Mouse (Mus musculus) left cerebral cortex, postnatal 10 days (tissue): ENCODE results near the gene Srgap2. TPM values are rescaled to one million over a fixed set of nuclear protein-coding genes. Genes with fewer than 3 reads are reported as not detected.

Source experiments
- DNase-seq, 2 experiments: peaks; one replicate each; pipeline ENCODE4 v3.0.0; 2021 to 2022; ENCODE audit warnings: low spot score in 2 of 2, mixed read lengths in 1 of 2; ENCODE audit errors: extremely low spot score in 1 of 2
- intact Hi-C: fragments of 180-260 bp; cut with DNase I; formaldehyde crosslinking; loops from one replicate; pipeline ENCODE4 v1.15.1; 2025
- total RNA-seq, 2 experiments: library from RNA; stranded (reverse); gene quantifications; 2 replicates each; pipeline ENCODE4 v1.2.3; 2021

The Srgap2 gene
- total RNA-seq, 2 experiments from 2014 or later: 137 TPM

- DNase-seq: no peak
- intact Hi-C loops: no loop called here
Observed at GRCm38 (mm10) chr1:131318397-131318796, 208.8 kb downstream of the Srgap2 start.

- no peak for DNase-seq
- intact Hi-C loops: no loop called here
Observed at GRCm38 (mm10) chr1:131317625-131318024, 209.5 kb downstream of the Srgap2 start.

GRCm38 (mm10) chr1:131311284-131311683 lies 215.9 kb downstream of the Srgap2 start:
- DNase-seq: no peak
- intact Hi-C loops: no loop called here

GRCm38 (mm10) chr1:131310237-131310818 lies 216.8 kb downstream of the Srgap2 start:
- intact Hi-C loops: no loop called here
- no peak for DNase-seq

DNA sequence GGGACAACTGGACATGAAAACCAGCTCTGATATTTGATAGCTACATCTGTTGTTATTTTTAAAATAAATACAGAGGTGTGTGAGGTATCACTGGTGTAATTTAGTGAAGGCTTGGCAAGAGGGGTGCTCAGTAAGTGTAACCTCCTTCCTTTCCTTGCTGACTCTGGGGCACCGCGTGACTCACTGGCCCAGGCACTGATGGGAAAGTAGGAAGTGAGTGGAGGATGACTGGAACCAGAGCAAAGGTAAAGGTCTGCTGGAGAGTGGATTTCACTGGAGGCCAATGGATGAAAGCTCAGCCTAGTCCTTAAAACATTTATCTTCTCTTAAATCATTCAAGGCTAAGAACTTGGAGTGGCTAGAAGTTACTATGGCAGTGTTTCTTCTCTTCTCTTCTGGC lies 226.4 kb downstream of the Srgap2 start:
- intact Hi-C loops: no loop called here
- DNase-seq: no peak

DNA sequence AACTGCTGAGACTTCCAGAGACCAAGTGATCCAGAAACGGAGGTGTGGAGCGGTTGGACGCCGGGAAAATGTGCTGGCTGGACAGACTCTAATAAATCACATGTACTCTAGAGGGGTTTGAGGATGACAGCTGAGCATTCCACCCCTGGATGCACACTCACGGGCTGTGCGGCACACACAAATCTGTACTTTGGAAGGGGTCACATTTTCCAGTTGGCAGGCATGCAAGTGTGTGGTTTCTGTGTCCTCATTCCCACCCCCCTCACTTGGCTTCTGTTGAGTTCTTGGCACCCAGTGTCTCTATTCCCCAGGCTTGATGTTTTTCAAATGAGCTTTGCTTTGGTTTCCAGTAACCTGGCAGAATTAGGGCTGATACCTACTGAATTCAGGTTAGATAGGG lies 227.4 kb downstream of the Srgap2 start:
- no peak for DNase-seq

GRCm38 (mm10) chr1:131299240-131299639 lies 227.9 kb downstream of the Srgap2 start:
- intact Hi-C loops: loop anchor here (5.0 kb wide), 1 partner anchor 228 kb away; the partner anchor contains the start of genes Fam72a and Srgap2
- DNase-seq: no peak

More for the DNA sequence above, 227.4 kb downstream of the Srgap2 start:
- intact Hi-C loops: loop anchor here (5.0 kb wide), 1 partner anchor 228 kb away; the partner anchor contains the start of genes Fam72a and Srgap2

- no peak for DNase-seq
- intact Hi-C loops: loop anchor here (5.0 kb wide), 1 partner anchor 229 kb away; the partner anchor contains the start of genes Fam72a and Srgap2
Observed at GRCm38 (mm10) chr1:131298171-131298570, 229.0 kb downstream of the Srgap2 start.

DNA sequence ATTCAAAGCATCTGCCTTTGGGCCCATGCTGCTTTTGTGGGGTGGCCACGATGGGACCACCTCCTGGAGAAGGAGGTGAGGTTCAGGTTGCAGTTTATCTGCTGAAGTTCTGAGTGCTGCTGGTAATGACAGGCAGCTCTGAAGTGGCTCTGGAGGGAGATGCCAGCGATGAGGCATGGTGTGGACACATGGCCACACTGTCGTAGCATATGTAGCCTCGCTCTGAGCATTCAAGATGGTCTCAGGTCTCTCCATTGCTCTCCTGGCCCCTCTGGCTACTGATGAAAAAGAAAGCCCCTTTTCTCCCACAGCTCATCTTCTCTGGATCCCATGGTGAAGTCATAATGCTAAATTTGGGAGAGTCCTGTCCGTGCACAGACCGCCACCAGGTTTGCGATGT lies 230.4 kb downstream of the Srgap2 start:
- intact Hi-C loops: loop anchor here (5.0 kb wide), 1 partner anchor 231 kb away; the partner anchor contains the start of genes Fam72a and Srgap2
- no peak for DNase-seq

GRCm38 (mm10) chr1:131295200-131295599 lies 232.0 kb downstream of the Srgap2 start:
- intact Hi-C loops: loop anchor here (5.0 kb wide), 1 partner anchor 232 kb away; the partner anchor contains the start of genes Fam72a and Srgap2
- DNase-seq: no peak

DNA sequence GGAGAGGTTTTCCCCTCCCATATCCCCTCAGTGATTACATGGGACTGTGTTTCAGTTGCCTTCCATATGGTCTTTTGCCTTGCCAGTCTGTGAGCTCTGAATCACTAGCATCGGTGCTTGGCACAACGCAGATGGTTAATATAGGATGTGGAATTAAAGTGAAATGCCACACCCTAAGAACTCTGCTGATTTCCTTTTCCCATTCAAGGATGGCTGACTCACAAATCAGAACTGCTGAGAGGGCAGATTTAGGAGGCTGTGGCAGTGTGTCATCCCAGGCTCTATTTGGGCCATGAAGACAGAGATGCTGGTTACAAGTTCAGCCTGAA lies 233.3 kb downstream of the Srgap2 start:
- DNase-seq: peak in 1 of 2 experiments; percentile 44
- intact Hi-C loops: no loop called here

GRCm38 (mm10) chr1:131293221-131293921 lies 233.8 kb downstream of the Srgap2 start:
- intact Hi-C loops: no loop called here
- DNase-seq: no peak

DNA sequence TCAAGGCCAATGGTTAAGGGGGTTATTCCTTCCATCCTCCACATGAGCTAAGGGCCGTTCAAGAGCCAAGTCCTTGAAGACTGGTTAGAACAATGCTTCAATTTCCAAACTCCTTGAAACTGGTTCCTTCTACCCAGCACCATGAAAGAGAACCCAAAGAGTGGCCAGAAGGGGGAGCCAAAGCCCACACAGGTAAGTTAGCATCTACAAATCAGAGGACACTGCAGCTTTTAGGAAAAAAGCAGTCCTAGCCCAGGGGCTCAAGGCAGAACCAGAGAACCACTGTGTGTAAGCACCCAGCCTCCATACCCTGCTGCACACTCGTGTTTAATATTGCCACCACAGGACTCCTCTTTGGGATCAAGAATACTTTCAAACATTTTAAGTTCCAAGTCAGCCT lies 236.5 kb downstream of the Srgap2 start:
- intact Hi-C loops: no loop called here

GRCm38 (mm10) chr1:131288938-131289337 lies 238.2 kb downstream of the Srgap2 start:
- intact Hi-C loops: no loop called here
- DNase-seq: no peak

More for the DNA sequence above, 236.5 kb downstream of the Srgap2 start:
- no peak for DNase-seq

DNA sequence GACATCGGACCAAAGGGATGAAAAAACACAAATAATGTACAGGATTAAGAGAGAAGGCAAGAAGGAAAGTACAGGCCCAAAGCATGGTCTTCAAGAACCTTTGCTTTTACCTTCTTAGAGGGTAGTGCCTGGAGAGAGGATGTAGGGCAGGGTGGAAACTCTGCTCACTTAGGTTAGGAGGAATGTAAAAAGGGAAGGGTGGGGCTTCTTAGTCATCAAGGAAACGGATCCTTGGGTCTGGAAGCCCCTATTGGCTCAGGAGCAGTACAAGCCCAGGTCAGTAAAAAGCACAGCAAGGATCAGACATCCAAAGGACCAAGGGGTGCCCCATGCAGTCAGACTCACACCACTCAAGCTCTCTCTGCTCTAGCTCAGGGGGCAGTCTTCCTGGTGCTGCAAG lies 239.9 kb downstream of the Srgap2 start:
- intact Hi-C loops: no loop called here
- DNase-seq: no peak

GRCm38 (mm10) chr1:131286803-131287202 lies 240.3 kb downstream of the Srgap2 start:
- intact Hi-C loops: no loop called here
- DNase-seq: no peak

DNA sequence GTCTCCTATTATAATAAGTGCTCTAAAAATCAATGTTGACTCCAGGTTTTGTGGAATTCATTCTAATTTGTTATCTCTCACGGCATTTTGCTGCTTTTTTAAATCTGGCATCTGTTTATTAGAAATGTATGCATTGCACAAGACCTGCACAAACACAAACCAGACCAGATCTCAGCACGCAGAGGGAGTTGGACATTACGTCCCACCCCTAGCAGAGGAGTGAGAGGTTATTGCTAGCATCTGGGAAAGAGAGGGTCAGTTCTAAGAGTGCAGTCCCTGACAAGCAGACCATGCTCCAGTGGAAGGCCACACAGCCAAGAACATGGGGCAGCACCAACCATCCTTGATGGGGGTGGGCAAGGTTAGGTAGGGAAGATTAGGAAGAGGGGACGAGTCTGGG lies 242.5 kb downstream of the Srgap2 start:
- intact Hi-C loops: no loop called here
- DNase-seq: no peak

DNA sequence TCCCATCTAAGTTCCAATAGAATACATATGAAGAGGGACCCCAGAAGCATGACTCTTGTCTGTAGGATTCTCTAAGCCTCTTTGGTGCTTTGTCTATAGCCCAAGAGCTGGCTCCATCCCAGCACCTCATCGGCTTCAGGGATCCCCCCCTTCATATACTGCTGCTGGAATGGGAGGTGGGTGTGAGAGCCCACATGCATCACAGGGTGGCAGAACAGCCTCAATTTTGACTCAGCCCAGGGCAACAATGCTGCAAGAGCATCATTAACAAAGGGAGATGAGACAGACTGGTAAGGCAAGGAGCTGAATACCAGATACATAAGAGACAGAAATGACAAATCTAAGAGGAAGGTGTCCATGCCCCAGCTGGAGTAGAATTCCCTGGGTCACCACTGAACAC lies 243.0 kb downstream of the Srgap2 start:
- intact Hi-C loops: no loop called here
- no peak for DNase-seq

DNA sequence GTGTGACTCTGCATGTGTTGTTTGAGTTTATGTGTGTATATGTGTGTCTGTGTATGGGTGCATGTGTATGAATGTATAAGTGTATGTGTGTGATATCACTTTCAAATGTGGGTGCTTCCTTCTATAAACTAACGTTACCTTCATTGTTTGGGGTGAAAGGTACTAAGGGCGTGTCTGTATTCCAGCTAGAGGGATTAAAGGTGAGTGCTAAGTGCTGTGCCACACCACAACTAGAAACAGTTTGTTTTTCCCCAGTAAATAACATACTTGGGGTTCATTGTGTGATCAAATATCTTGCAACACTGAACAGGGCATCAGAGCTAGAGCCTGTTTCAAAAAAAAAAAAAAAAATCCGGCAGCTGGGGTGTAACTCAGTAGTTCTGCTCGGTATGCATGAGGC lies 245.4 kb downstream of the Srgap2 start:
- intact Hi-C loops: no loop called here
- DNase-seq: no peak

GRCm38 (mm10) chr1:131280280-131280679 lies 246.9 kb downstream of the Srgap2 start:
- intact Hi-C loops: no loop called here

More at GRCm38 (mm10) chr1:131280280-131280679, 246.9 kb downstream of the Srgap2 start:
- no peak for DNase-seq
